Mouse (Mus musculus) gastrocnemius, adult 2 months (tissue): ENCODE results near the gene Ube2d1. TPM values are rescaled to one million over a fixed set of nuclear protein-coding genes. Genes with fewer than 3 reads are reported as not detected.
A peak's percentile ranks its signal among the peaks of the same experiment; 100 is the strongest.

Experiments used
- DNase-seq: peaks from one replicate; pipeline ENCODE4 v3.0.0; 2022
- H3K27ac ChIP-seq: fragments of 200-600 bp; 2 replicates; pipeline ENCODE4 v1.8.1; 2022; ENCODE audit warnings: mild to moderate bottlenecking
- H3K4me3 ChIP-seq: fragments of 200-600 bp; 2 replicates; pipeline ENCODE4 v1.8.1; 2022; ENCODE audit warnings: mild to moderate bottlenecking, moderate library complexity
- CTCF ChIP-seq: fragments of 200-600 bp; IDR thresholded peaks from 2 replicates; pipeline ENCODE4 v1.8.1; 2022; ENCODE audit warnings: antibody characterized with exemption, mild to moderate bottlenecking, moderate library complexity
- intact Hi-C: fragments of 180-260 bp; cut with DNase I; formaldehyde crosslinking; loops from one replicate; pipeline ENCODE4 v1.15.1; 2025
- long read RNA-seq, 2 experiments: library from polyadenylated mRNA; stranded (forward); transcript quantifications; one replicate each; pipeline ENCODE4 v2.0.0; 2021
- total RNA-seq, 2 experiments: library from RNA; stranded (reverse); gene quantifications; 2 replicates each; pipeline ENCODE4 v1.2.3; 2021

The Ube2d1 gene
- 100 to 1,000 TPM; 162 to 211 TPM for total RNA-seq
- long read RNA-seq, experiment 1, transcript Ube2d1-201 (7 exons, 1,431 nt), result major isoform, 19 of 22 reads
- long read RNA-seq, experiment 1, partial matches to known transcripts, result 0 of 22 reads
- long read RNA-seq, experiment 1, other reads (novel, unspliced or antisense), result 3 of 22 reads
- long read RNA-seq, experiment 2, transcript Ube2d1-201 (7 exons, 1,431 nt), result major isoform, 27 of 31 reads
- long read RNA-seq, experiment 2, partial matches to known transcripts, result 0 of 31 reads
- long read RNA-seq, experiment 2, other reads (novel, unspliced or antisense), result 4 of 31 reads

- intact Hi-C loops, result loop anchor here (5.0 kb wide), 1 partner anchor 48 kb away; the partner anchor contains the start of gene Tfam
Measured at GRCm38 (mm10) chr10:71285126-71285580, at the start of gene Ube2d1. TSS of gene Ube2d1 (minus strand) at chr10:71285262.

GRCm38 (mm10) chr10:71332859-71333258 is 47.8 kb upstream of the Ube2d1 start:
- TF ChIP-seq CTCF, result no peak
- intact Hi-C loops, result no loop called here

More at GRCm38 (mm10) chr10:71285126-71285580, at the start of gene Ube2d1:
- TF ChIP-seq CTCF, result peak; percentile 30; the same call in 1 of the 2 replicates
- H3K4me3 ChIP-seq, result peak within 1 kb of the TSS; percentile 80
- peak within 1 kb of the TSS; percentile 97 for H3K27ac ChIP-seq
- DNase-seq, result peak; percentile 96

GRCm38 (mm10) chr10:71332376-71332775 is 47.3 kb upstream of the Ube2d1 start:
- H3K27ac ChIP-seq, result no peak overlapping the region
- H3K4me3 ChIP-seq, result no peak overlapping the region
- peak; percentile 22; the same call in 1 of the 2 replicates for TF ChIP-seq CTCF
- no peak for DNase-seq
- intact Hi-C loops, result no loop called here

More at GRCm38 (mm10) chr10:71332859-71333258, 47.8 kb upstream of the Ube2d1 start:
- Histone ChIP-seq H3K4me3 (no peak overlapping the region), H3K27ac (no peak overlapping the region)
- DNase-seq, result no peak

DNA sequence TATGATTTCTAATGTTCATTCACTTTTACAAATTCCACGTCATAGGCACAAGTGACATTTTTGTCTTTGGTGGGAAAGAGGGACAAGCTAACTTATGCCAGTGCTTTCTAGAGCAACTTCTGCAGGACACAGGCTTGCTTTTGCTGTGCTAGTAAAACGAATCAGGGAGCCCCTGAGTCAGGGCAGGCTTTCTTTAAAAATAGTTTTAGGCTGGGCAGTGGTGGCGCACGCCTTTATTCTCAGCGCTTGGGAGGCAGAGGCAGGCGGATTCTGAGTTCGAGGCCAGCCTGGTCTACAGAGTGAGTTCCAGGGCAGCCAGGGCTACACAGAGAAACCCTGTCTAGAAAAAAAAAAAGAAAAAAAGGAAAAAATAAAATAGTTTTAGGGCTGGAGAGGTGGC is 46.8 kb upstream of the Ube2d1 start:
- no peak for DNase-seq
- Histone ChIP-seq H3K27ac (no peak overlapping the region), H3K4me3 (no peak overlapping the region)
- TF ChIP-seq CTCF, result no peak
- intact Hi-C loops, result no loop called here

DNA sequence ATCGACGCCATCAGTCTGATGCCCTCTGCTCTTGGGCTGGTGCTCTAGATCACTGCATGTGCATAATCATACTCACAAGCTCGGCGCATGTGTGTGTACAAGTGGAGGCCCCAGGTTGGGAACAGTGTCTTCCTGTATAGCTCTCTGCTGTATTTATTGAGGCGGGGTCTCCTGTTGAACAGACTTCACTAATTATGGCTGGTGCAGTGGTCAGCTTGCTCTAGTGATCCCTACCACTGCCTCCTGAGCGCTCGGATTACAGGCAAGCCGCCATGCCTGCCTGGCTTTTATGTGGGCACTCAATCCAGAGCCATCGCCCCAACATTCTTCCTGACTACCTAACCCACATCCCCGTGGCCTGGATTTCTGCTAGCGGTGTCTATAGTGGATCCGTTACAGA is 45.0 kb upstream of the Ube2d1 start:
- Histone ChIP-seq H3K27ac (no peak overlapping the region), H3K4me3 (no peak overlapping the region)
- DNase-seq, result no peak
- no peak for TF ChIP-seq CTCF
- intact Hi-C loops, result no loop called here

- TF ChIP-seq CTCF, result no peak
- no peak for DNase-seq
- Histone ChIP-seq H3K27ac (no peak overlapping the region), H3K4me3 (no peak overlapping the region)
- intact Hi-C loops, result no loop called here
Measured at GRCm38 (mm10) chr10:71329295-71329694, 44.2 kb upstream of the Ube2d1 start.

- intact Hi-C loops, result no loop called here
- Histone ChIP-seq H3K27ac (no peak overlapping the region), H3K4me3 (no peak overlapping the region)
- DNase-seq, result no peak
- no peak for TF ChIP-seq CTCF
Measured at GRCm38 (mm10) chr10:71328870-71329269, 43.8 kb upstream of the Ube2d1 start.

DNA sequence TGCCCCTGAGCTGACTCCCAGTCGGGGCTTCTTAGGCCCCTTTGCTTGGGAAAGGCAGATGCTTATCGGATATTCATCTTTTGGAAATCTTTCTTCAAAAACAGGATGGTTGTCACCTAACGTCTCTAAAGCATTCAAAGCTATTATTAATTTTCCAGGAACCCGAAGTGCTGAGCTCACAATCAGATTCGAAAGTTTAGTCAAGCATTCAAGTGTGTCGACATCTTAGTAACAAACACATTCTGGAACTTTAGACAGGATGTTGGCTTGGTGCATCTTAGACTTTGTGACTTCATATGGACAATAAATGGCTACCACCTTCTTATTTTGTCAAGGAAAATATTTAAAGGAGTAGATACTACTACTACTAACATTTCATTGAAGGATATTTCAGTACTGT is 43.3 kb upstream of the Ube2d1 start:
- Histone ChIP-seq H3K27ac (no peak overlapping the region), H3K4me3 (no peak overlapping the region)
- no peak for DNase-seq
- intact Hi-C loops, result no loop called here
- TF ChIP-seq CTCF, result no peak

DNA sequence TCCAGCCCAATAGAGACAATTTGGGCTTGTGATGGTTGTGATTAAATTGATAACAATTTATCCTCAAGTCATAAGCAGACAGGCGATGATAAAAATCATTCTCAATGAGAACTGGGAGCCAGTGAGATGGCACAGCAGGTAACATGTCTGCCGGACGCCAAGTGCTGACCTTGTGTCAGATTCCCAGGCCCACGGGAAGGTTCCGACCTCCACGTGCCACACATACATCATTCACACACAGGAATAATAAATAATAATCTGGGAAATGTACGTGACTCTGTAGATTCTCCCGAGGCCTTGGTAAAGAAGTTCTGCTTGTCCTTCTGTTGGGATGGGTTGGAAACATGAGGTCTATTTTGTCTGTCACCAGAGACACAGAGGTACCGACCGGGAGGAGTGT is 42.3 kb upstream of the Ube2d1 start:
- intact Hi-C loops, result loop anchor here (1.0 kb wide), 1 partner anchor 74 kb away; no protein-coding TSS in a partner anchor
- H3K27ac ChIP-seq, result no peak overlapping the region
- H3K4me3 ChIP-seq, result no peak overlapping the region
- DNase-seq, result no peak
- no peak for TF ChIP-seq CTCF

DNA sequence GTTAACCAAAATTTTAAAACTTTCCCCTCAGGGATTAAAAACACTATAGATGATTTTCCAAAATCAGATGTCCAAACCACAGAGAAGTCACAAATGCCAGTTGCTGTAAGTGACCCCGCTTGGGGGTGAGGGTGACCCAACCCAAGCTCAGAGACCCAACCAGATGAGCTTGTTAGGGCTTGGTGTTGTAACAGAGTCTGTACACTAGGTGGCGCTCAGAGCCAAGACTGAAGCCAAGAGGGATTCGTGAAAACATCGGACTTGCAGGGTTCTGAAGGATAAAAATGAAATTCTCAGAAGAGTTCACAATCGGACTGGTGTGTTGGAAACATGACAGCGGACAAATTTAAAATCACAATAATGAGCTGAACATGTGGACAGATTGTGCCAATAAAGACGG is 41.7 kb upstream of the Ube2d1 start:
- peak; percentile 67 for DNase-seq
- peak; percentile 100; the same call in 1 of the 2 replicates for TF ChIP-seq CTCF
- intact Hi-C loops, result loop anchor here (1.0 kb wide), 1 partner anchor 75 kb away; no protein-coding TSS in a partner anchor
- H3K27ac ChIP-seq, result no peak overlapping the region
- H3K4me3 ChIP-seq, result no peak overlapping the region

- no peak for DNase-seq
- Histone ChIP-seq H3K4me3 (no peak overlapping the region), H3K27ac (no peak overlapping the region)
- TF ChIP-seq CTCF, result no peak
- intact Hi-C loops, result no loop called here
Measured at GRCm38 (mm10) chr10:71326123-71326522, 41.1 kb upstream of the Ube2d1 start.

- TF ChIP-seq CTCF, result no peak
- intact Hi-C loops, result no loop called here
- Histone ChIP-seq H3K4me3 (no peak overlapping the region), H3K27ac (no peak overlapping the region)
- no peak for DNase-seq
Measured at GRCm38 (mm10) chr10:71323669-71324068, 38.6 kb upstream of the Ube2d1 start.

DNA sequence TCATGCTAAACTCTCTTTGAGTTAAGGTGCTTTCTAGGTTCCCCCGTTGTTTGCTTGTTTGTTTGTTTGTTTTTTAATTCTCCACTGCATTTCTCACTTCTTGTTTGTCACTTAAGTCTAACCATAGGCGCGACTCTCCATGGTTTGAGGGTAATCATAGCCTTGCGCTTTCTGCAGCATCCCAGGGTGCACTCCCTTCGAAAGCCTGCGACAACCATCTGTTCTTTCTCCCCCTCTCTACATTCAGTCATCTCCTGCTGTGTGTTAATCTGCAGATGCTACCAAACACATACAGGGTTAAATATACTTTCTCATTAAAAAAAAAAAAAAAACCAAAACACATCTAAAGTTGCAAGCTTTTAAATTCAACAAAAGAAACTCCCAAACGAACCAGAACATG is 31.4 kb upstream of the Ube2d1 start:
- intact Hi-C loops, result no loop called here
- H3K4me3 ChIP-seq, result no peak overlapping the region
- H3K27ac ChIP-seq, result no peak overlapping the region
- no peak for DNase-seq
- TF ChIP-seq CTCF, result no peak

GRCm38 (mm10) chr10:71316056-71316455 is 31.0 kb upstream of the Ube2d1 start:
- intact Hi-C loops, result no loop called here
- Histone ChIP-seq H3K4me3 (no peak overlapping the region), H3K27ac (no peak overlapping the region)
- no peak for TF ChIP-seq CTCF
- no peak for DNase-seq
